Mouse (Mus musculus): Measurements from ENCODE around the gene Cracr2a.

The Cracr2a gene

DNA sequence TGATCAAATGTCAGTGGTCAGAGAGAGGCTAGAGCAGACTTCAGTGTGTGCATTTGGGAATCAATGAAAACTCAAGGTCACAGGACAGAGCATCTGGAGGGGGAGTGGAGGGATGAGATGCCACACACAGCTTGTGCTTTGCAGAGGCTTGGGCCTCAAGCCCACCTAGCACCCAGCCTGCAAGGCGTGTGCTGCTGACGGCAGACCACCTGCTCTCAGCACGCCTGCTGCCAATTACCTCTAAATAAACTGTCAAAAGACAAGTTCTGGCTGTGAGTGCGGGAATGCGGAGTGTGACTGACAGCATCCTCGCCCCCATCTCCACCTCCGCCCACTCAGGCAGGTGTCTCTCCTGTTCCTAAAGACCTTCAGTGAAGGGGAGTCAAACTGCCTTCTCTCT, 131.2 kb downstream of the Cracr2a start:
- no peak for DNase-seq (ENCODE audit: low spot score)

GRCm38 (mm10) chr6:127693681-127694080, 132.5 kb downstream of the Cracr2a start:
- DNase-seq (ENCODE audit: low spot score), result no peak

GRCm38 (mm10) chr6:127701036-127701783, 140.1 kb downstream of the Cracr2a start:
- peak; percentile 82 for DNase-seq (ENCODE audit: low spot score)

GRCm38 (mm10) chr6:127708218-127708628, 147.1 kb downstream of the Cracr2a start:
- no peak for DNase-seq (ENCODE audit: low spot score)

DNA sequence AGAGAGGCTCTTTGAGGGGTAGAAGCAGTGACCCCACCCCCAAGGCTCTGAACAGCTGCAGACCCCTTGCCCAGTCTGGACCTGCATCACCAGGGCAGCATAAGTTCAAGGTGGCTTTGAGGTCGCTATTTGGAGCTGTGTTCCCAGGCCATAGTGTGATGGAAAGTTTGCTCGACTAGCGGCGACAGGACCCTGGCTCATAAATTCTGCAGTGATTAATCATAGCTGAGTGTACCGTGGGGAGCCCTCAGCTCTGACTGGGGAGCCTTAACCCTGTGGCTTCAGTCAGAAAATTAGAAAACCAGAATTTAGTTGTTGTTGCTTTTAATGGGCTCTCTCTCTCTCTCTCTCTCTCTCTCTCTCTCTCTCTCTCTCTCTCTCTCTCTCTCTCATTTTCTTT, 153.8 kb downstream of the Cracr2a start:
- no peak for DNase-seq (ENCODE audit: low spot score)

- DNase-seq (ENCODE audit: low spot score), result no peak
Measured at GRCm38 (mm10) chr6:127715428-127715827, 154.3 kb downstream of the Cracr2a start.

DNA sequence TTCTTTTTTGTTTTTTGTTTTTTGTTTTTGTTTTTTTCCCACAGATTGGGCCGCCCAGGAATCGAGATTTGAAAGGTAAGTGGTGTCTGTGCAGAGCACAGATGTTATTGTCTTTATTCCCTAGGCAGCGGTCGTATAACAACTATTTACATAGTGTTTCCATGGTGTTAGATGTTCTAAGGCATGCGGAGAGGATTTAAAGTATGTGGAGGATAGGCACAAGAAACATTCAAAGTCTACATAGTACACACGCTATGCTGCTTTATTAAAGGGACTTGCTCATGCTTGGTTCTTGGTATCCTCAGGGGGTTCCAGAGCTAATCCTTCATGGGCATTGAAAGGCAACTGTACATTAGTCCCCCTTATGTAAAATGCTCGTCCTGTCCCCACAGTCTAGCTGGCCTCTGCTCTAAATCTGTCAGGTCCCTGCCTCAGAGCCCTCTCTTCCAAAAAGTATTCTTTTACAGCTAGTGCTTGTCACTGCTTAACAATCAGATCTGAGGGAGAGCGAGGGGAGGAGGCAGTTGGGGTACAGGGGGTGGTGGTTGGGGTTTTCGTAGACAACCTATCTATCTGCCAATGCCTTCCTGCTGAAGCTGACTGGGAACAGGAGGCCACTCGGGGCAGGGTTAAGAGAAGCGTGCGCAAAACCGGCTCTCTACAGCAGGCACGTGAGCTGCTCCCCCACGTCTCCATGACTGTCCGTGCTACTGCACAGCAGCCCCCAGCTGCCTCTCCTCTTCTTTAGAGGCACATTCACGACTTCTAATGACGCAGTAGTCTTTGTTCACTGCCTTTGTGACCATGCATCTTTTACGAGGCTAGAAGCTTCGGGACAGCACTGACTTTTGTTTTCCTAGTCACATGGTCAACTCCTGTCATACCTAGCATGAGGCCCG, 156.3 kb downstream of the Cracr2a start:
- peak; percentile 26 for DNase-seq (ENCODE audit: low spot score)

DNA sequence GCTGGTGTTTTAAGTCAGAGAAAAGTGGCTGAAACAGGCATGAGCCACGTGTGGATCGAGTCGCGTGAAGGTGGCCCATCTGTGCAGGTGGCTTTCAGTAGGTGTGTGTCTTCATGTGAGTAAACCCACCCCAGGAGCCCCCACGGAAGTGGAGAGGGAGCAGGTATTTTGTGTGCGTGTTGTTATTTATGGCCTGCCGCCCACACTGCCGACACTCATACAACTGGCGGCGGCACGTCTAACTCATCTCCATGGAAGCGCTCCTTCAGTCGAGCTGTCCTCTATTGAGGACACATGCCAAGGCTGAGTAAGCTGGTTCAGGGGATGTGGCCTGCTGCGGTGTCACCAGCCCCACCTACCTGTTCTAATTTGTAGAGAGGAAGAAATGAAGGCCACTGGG, 158.7 kb downstream of the Cracr2a start:
- no peak for DNase-seq (ENCODE audit: low spot score)

DNA sequence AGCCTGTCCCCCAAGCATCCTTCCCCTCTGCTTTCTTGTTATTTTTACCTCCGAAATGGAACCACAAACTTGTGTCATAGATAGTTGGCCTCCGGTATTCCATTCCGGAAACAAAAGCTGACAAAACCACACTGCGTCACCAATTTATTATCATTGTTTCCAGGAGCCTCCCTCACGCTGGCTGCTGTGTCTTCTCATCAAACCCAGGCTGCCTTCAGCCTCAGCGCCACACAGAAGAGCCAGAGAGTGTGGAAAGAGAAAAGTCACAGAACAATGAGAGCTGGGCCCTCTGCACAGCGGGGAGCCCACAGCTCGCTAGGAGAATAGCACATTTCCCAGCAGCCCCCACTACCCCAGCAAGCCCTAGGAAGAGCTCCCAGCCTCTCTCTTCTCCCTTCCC, 162.0 kb downstream of the Cracr2a start:
- peak; percentile 54 for DNase-seq (ENCODE audit: low spot score)

Measured in retina, embryonic 14.5 days (tissue).